Mouse (Mus musculus) embryonic fibroblast, embryonic 13.5 days (primary cell): ENCODE results near the gene Olfr669.

Experiments
- CTCF ChIP-seq: IDR thresholded peaks from 2 replicates; pipeline ENCODE4 v1.5.1; 2011; ENCODE audit warnings: mild to moderate bottlenecking, control low read depth, low read length, moderate library complexity, borderline replicate concordance; ENCODE audit not compliant: insufficient read depth
- POLR2A ChIP-seq: IDR thresholded peaks from 2 replicates; pipeline ENCODE4 v1.6.1; 2011; ENCODE audit warnings: low read depth, mild to moderate bottlenecking, control low read depth, low read length, moderate library complexity

DNA sequence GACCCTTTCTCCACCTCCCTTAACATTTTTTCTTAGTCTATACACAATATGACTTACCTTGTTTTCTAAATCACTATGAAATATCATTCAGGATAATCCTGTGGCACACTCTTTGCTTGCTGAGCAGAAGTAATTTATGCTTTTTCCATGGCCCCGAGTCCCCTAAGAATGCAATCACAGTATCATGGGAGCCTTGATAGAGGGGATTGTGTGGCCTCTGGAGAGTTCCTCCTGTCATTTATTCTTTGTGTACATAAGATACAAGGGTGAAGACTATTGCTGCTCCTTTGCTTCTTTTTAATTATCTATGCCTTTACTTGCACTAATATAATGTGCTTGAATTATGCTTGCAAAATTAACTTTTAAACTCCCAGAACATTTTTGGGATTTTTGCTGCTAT lies 45.0 kb downstream of the Olfr669 start, which contains the start of gene Olfr671:
- TF ChIP-seq CTCF, result no peak
- TF ChIP-seq POLR2A, result no peak
